Mouse (Mus musculus): ENCODE measurements around the gene Nmb. TPM values are rescaled to one million over a fixed set of nuclear protein-coding genes. Genes with fewer than 3 reads are reported as not detected.
"Not testable (repeated sequence)": the region's sequence is repeated elsewhere in the genome, so short reads cannot be mapped to it uniquely, and the experiment has no call there.

The Nmb gene
- 6.5 and 13.4 TPM in 2 replicates for total RNA-seq (2014; rRNA removed)
- 10.6 and 12.9 TPM in 2 replicates for polyA plus RNA-seq (2015; fragmentation: Nextera tagmentation; extraction: Ambion mirVana)

DNA sequence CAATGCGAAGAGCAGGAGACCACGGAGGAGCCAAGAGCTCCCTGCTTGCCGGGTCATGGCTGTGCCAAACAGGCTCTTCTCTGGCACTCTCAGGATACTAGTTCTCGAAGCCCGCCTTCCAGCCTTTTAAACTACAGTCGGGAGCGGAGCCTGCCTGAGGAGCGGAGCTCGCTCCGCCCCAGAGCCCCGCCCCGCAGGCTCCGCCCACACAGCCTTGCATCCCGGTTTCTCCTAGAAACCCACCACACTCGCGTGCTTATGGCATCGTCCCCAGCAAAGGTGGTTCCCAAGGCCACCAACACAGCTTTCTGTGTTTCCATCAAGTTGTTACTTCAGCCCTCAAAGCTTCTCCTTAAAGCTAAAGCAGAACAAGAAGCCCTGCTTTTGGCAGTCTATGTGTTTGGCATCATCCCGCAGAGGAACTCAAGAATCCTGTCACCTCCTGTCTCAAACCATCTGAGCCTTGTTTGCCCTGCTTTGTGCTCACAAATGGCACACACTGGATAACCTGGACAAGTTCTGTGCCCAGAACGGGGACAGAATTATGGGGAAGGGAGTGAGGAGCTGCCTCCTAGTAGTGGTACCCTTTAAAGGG is at the start of gene Nmb:
TSS of gene Nmb (minus strand) at position 156 of the 595 bp plus-strand sequence.
- Histone ChIP-seq H3K9ac (replicated peaks; ENCODE audit: low read length) (peak within 1 kb of the TSS; percentile 40), H3K4me3 (ENCODE audit: low read length) (peak within 1 kb of the TSS; percentile 36)

DNA sequence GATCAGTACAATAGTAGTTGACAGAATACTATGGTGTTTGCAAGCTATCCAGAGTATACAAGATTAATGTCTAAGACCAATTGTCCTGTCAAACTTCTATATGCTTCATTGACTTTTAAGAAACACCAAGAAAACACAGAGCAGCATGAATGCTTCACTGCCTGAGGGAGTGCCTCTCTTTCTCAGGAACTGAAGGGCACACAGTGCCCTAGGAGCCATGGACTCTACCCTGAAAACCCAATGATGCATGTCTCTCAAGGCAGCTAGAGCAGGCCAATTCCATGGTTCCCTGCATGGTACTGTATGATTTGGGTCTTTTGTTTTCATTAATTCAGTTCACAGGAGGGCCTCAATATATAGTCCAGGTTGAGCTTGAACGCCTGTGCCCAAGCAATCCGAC is 49.4 kb upstream of the Nmb start:
- TF ChIP-seq CTCF (IDR thresholded peaks at IDR 0.05; ENCODE audit: low read depth), result no peak
- H3K27me3 ChIP-seq (ENCODE audit: insufficient read depth, low read length), result no peaks in the 10 kb centered on the region
- H3K27ac ChIP-seq, result no peak overlapping the region
- H3K9ac ChIP-seq (replicated peaks; ENCODE audit: low read length), result no peak overlapping the region
- DNase-seq (ENCODE audit: low spot score), result no peak
- no peaks in the 10 kb centered on the region for H3K4me1 ChIP-seq (ENCODE audit: insufficient read depth, low read length)
- no peak overlapping the region for H3K4me2 ChIP-seq (ENCODE audit: low read depth, low read length)
- H3K4me3 ChIP-seq (ENCODE audit: low read length), result no peak overlapping the region
- no peaks in the 10 kb centered on the region for H3K9me3 ChIP-seq (ENCODE audit: low read length)
- ATAC-seq, result no peak
- 76% methylated on average over 2 of the region's 2 CpGs for WGBS
- no peaks in the 10 kb centered on the region for H3K36me3 ChIP-seq (ENCODE audit: insufficient read depth, low read length)

More for the DNA sequence above, at the start of gene Nmb:
- Histone ChIP-seq H3K27ac (no peak within 1 kb of the TSS; the same call in 1 of the 2 replicates), H3K27me3 (ENCODE audit: insufficient read depth, low read length) (no peaks in the 10 kb centered on the region), H3K36me3 (ENCODE audit: insufficient read depth, low read length) (peaks cover 13% of the 10 kb centered on the region; the same call in 1 of the 2 replicates), H3K4me2 (ENCODE audit: low read depth, low read length) (peak within 1 kb of the TSS; percentile 74), H3K9me3 (ENCODE audit: low read length) (no peaks in the 10 kb centered on the region), H3K4me1 (ENCODE audit: insufficient read depth, low read length) (no peaks in the 10 kb centered on the region; the same call in 1 of the 2 replicates)
- peak; percentile 71; the same call in 1 of the 2 replicates for ATAC-seq
- 3% methylated on average over 19 of the region's 19 CpGs for WGBS
- TF ChIP-seq CTCF (IDR thresholded peaks at IDR 0.05; ENCODE audit: low read depth), result no peak
- peak; percentile 84 for DNase-seq (ENCODE audit: low spot score)

- H3K4me1 ChIP-seq (ENCODE audit: insufficient read depth, low read length), result 0 out of 2 replicates have a peak, but pooled peaks cover 2% of the 10 kb centered on the region
- ATAC-seq (no peak), DNase-seq (ENCODE audit: low spot score) (no peak)
- H3K4me2 ChIP-seq (ENCODE audit: low read depth, low read length), result no peak overlapping the region
- H3K27ac ChIP-seq, result no peak overlapping the region
- no peak overlapping the region for H3K9ac ChIP-seq (replicated peaks; ENCODE audit: low read length)
- H3K9me3 ChIP-seq (ENCODE audit: low read length), result no peaks in the 10 kb centered on the region
- H3K36me3 ChIP-seq (ENCODE audit: insufficient read depth, low read length), result no peaks in the 10 kb centered on the region
- TF ChIP-seq CTCF (IDR thresholded peaks at IDR 0.05; ENCODE audit: low read depth), result no peak
- no peak overlapping the region for H3K4me3 ChIP-seq (ENCODE audit: low read length)
- 65% methylated on average over 3 of the region's 3 CpGs for WGBS
- H3K27me3 ChIP-seq (ENCODE audit: insufficient read depth, low read length), result no peaks in the 10 kb centered on the region
Observed at GRCm38 (mm10) chr7:80952140-80952539, 47.3 kb upstream of the Nmb start.

GRCm38 (mm10) chr7:80951461-80951860 is 46.6 kb upstream of the Nmb start:
- Histone ChIP-seq H3K9me3 (ENCODE audit: low read length) (no peaks in the 10 kb centered on the region), H3K27ac (no peak overlapping the region), H3K9ac (replicated peaks; ENCODE audit: low read length) (no peak overlapping the region), H3K4me2 (ENCODE audit: low read depth, low read length) (no peak overlapping the region), H3K36me3 (ENCODE audit: insufficient read depth, low read length) (no peaks in the 10 kb centered on the region), H3K4me1 (ENCODE audit: insufficient read depth, low read length) (0 out of 2 replicates have a peak, but pooled peaks cover 2% of the 10 kb centered on the region), H3K4me3 (ENCODE audit: low read length) (no peak overlapping the region), H3K27me3 (ENCODE audit: insufficient read depth, low read length) (no peaks in the 10 kb centered on the region)
- DNase-seq (ENCODE audit: low spot score) (no peak), ATAC-seq (no peak)
- 89% methylated on average over 4 of the region's 4 CpGs for WGBS
- no peak for TF ChIP-seq CTCF (IDR thresholded peaks at IDR 0.05; ENCODE audit: low read depth)

DNA sequence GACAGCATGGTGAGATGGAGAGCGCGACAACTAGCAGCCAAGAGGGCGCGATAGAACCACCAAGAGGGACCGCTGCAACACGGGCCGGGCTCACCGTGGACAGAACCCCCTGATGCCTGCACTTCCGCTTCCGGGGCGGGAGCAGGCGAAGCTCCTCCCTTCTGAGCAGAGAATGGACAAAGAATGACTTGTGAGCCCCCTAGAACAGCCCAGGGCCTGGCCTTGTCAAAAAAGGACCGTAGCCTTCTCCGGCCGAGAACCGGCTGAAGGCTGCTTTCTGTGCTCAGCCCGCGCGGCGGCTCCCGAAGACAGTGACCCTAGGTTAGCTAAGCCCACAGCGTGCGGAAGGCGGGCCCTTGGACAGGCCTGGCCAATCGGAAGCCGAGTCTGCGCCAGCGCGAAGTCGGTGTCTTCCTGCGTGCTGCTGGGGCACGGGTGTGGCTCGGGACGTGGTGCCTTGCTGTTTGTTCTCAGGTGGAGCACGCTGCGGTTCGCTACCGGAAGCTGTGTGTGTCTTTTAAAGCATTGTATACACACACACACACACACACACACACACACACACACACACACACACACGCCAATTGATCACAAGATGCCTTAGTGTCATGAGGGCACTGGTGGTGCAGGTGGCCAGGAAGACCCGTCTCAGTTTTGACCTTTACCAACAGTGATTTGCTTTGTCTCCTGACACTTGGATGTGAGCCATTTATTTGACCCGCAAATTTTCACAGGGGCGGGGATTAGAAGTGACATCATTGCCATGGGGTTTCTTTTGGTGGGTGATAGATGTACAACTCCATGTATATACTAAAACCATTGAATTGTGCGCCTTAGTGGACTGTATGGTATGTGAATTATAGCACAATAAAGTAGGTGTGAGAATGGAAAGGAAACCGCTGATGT is 42.8 kb upstream of the Nmb start, which contains the start of gene Sec11a:
TSS of gene Sec11a (minus strand) at position 336 of the 906 bp plus-strand sequence.
- 2% methylated on average over 44 of the region's 44 CpGs for WGBS
- Histone ChIP-seq H3K9ac (replicated peaks; ENCODE audit: low read length) (peak within 1 kb of the TSS; percentile 75), H3K4me2 (ENCODE audit: low read depth, low read length) (peak within 1 kb of the TSS; percentile 97), H3K27me3 (ENCODE audit: insufficient read depth, low read length) (no peaks in the 10 kb centered on the region), H3K36me3 (ENCODE audit: insufficient read depth, low read length) (no peaks in the 10 kb centered on the region), H3K27ac (peak within 1 kb of the TSS; percentile 98), H3K4me3 (ENCODE audit: low read length) (peak within 1 kb of the TSS; percentile 68), H3K9me3 (ENCODE audit: low read length) (no peaks in the 10 kb centered on the region), H3K4me1 (ENCODE audit: insufficient read depth, low read length) (peaks cover 2% of the 10 kb centered on the region; the same call in 1 of the 2 replicates)
- TF ChIP-seq CTCF (IDR thresholded peaks at IDR 0.05; ENCODE audit: low read depth), result 0 out of 2 replicates have a peak, but pooled peaks have one; percentile 1
- ATAC-seq, result peak; percentile 99
- peak; percentile 96 for DNase-seq (ENCODE audit: low spot score)

DNA sequence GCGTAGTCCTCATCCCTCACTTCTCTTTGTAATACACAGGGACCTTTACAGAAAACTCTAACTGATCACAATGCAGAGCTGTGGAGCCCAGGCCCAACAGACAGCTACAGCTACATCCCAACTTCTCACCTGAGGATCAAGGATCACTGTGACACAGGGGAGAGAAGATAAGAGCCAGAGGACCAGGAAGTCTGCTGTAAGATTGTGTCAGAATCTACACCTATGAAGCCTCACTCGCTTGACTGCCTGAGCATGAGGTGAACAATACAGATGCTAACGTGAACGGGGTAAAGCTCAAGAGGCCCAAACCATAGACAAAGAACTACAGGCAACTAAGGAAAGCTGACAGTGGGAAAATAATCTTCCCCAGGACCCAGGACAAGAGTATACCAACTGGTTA is 34.9 kb upstream of the Nmb start:
- Histone ChIP-seq H3K9ac (replicated peaks; ENCODE audit: low read length) (no peak overlapping the region), H3K4me2 (ENCODE audit: low read depth, low read length) (no peak overlapping the region), H3K9me3 (ENCODE audit: low read length) (no peaks in the 10 kb centered on the region), H3K4me1 (ENCODE audit: insufficient read depth, low read length) (no peaks in the 10 kb centered on the region), H3K27me3 (ENCODE audit: insufficient read depth, low read length) (no peaks in the 10 kb centered on the region), H3K4me3 (ENCODE audit: low read length) (no peak overlapping the region), H3K27ac (no peak overlapping the region), H3K36me3 (ENCODE audit: insufficient read depth, low read length) (no peaks in the 10 kb centered on the region)
- 91% methylated on average over 4 of the region's 4 CpGs for WGBS
- no peak for ATAC-seq
- no peak for DNase-seq (ENCODE audit: low spot score)
- no peak for TF ChIP-seq CTCF (IDR thresholded peaks at IDR 0.05; ENCODE audit: low read depth)

DNA sequence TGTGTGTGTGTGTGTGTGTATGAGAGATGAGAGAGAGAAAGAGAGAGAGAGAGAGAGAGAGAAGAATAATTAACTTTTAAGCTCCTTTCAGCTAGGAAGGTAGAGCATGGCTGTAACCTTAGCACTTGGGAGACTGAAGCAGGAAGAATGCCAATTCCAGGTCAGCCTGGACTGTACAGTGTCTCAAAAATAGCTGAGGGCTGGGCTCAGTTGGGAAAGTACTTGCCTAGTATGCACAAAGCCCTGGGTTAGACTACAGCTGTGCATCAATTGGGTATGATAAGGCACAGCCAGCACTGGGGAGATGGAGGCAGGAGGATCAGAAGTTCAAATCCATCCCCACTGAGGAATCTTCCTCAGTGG is 32.4 kb upstream of the Nmb start:
- ATAC-seq; H3K4me1 ChIP-seq (ENCODE audit: insufficient read depth, low read length); H3K27me3 ChIP-seq (ENCODE audit: insufficient read depth, low read length); DNase-seq (ENCODE audit: low spot score); H3K4me3 ChIP-seq (ENCODE audit: low read length); H3K4me2 ChIP-seq (ENCODE audit: low read depth, low read length); H3K9ac ChIP-seq (replicated peaks; ENCODE audit: low read length); H3K9me3 ChIP-seq (ENCODE audit: low read length); H3K27ac ChIP-seq: not testable (repeated sequence)
- H3K36me3 ChIP-seq (ENCODE audit: insufficient read depth, low read length), result peaks cover 12% of the 10 kb centered on the region

- not testable (repeated sequence) for ATAC-seq; H3K9me3 ChIP-seq (ENCODE audit: low read length); H3K4me2 ChIP-seq (ENCODE audit: low read depth, low read length); H3K4me1 ChIP-seq (ENCODE audit: insufficient read depth, low read length); DNase-seq (ENCODE audit: low spot score); H3K27ac ChIP-seq; H3K9ac ChIP-seq (replicated peaks; ENCODE audit: low read length); H3K4me3 ChIP-seq (ENCODE audit: low read length); H3K27me3 ChIP-seq (ENCODE audit: insufficient read depth, low read length)
- WGBS, result 70% methylated on average over 7 of the region's 7 CpGs
- H3K36me3 ChIP-seq (ENCODE audit: insufficient read depth, low read length), result peaks cover 12% of the 10 kb centered on the region
Observed at GRCm38 (mm10) chr7:80936617-80937303, 31.9 kb upstream of the Nmb start.

Data from hindbrain, postnatal 0 days (tissue).